8 mouse cellular contexts compared by ENCODE assay signal in genomic region chr11:20541995-20542637, GRCm38 (mm10). TPM values are rescaled to one million over a fixed set of nuclear protein-coding genes. Genes with fewer than 3 reads are reported as not detected.
DNase-seq lines count a peak whose midpoint lies in the region; ATAC-seq and TF ChIP-seq lines count a peak whose summit lies in the region.

No protein-coding gene starts in this region.

- H3K36me3 ChIP-seq in spleen, adult 2 months (ENCODE audit: control insufficient read depth, insufficient read depth, low read length): no peaks in the 10 kb centered on the region
- no peaks in the 10 kb centered on the region for H3K36me3 ChIP-seq in forebrain, embryonic 11.5 days (ENCODE audit: control insufficient read depth, insufficient read depth, low read length)
- H3K36me3 ChIP-seq in limb, embryonic 12.5 days: no peaks in the 10 kb centered on the region
- no peaks in the 10 kb centered on the region for H3K36me3 ChIP-seq in stomach, embryonic 14.5 days (ENCODE audit: control insufficient read depth, insufficient read depth, low read length)

- peak overlapping the region; percentile 77 for H3K4me2 ChIP-seq in forebrain, embryonic 11.5 days (ENCODE audit: low read depth, low read length, severe bottlenecking)
- peak overlapping the region; percentile 68 for H3K4me2 ChIP-seq in limb, embryonic 12.5 days
- H3K4me2 ChIP-seq in stomach, embryonic 14.5 days (replicated peaks; ENCODE audit: low read depth, low read length): peak overlapping the region; percentile 75

- H3K9me3 ChIP-seq in forebrain, embryonic 11.5 days (ENCODE audit: control insufficient read depth, low read length): no peaks in the 10 kb centered on the region
- no peaks in the 10 kb centered on the region for H3K9me3 ChIP-seq in limb, embryonic 12.5 days
- no peaks in the 10 kb centered on the region for H3K9me3 ChIP-seq in stomach, embryonic 14.5 days (ENCODE audit: control insufficient read depth, low read depth, low read length)

- H3K27me3 ChIP-seq in spleen, adult 2 months (ENCODE audit: control insufficient read depth, insufficient read depth, low read length): peaks cover 2% of the 10 kb centered on the region
- H3K27me3 ChIP-seq in forebrain, embryonic 11.5 days (ENCODE audit: control insufficient read depth, insufficient read depth, low read length): no peaks in the 10 kb centered on the region; the same call in 1 of the 2 replicates
- H3K27me3 ChIP-seq in limb, embryonic 12.5 days: no peaks in the 10 kb centered on the region
- H3K27me3 ChIP-seq in stomach, embryonic 14.5 days (ENCODE audit: control insufficient read depth, insufficient read depth, low read length): no peaks in the 10 kb centered on the region

- peak overlapping the region; percentile 51 for H3K27ac ChIP-seq in spleen, adult 2 months (ENCODE audit: insufficient read depth, low read length)
- no peak overlapping the region for H3K27ac ChIP-seq in forebrain, embryonic 11.5 days (ENCODE audit: low read depth, low read length)
- H3K27ac ChIP-seq in limb, embryonic 12.5 days: peak overlapping the region; percentile 94
- H3K27ac ChIP-seq in stomach, embryonic 14.5 days (ENCODE audit: low read length): peak overlapping the region; percentile 56; the same call in 1 of the 2 replicates

- peak overlapping the region; percentile 61 for H3K9ac ChIP-seq in forebrain, embryonic 11.5 days (ENCODE audit: low read length)
- H3K9ac ChIP-seq in limb, embryonic 12.5 days (replicated peaks): peak overlapping the region; percentile 52
- H3K9ac ChIP-seq in stomach, embryonic 14.5 days (replicated peaks; ENCODE audit: low read depth, low read length): peak overlapping the region; percentile 32

- TF ChIP-seq POLR2A in spleen, adult 2 months (IDR thresholded peaks at IDR 0.05; ENCODE audit: low read depth, low read length): no peak

- H3K4me3 ChIP-seq in spleen, adult 2 months (ENCODE audit: extremely low read depth, insufficient read depth, insufficient read length): peak overlapping the region; percentile 65
- H3K4me3 ChIP-seq in forebrain, embryonic 11.5 days (ENCODE audit: low read depth, low read length): peak overlapping the region; percentile 81
- H3K4me3 ChIP-seq in limb, embryonic 12.5 days (replicated peaks): peak overlapping the region; percentile 77
- H3K4me3 ChIP-seq in stomach, embryonic 14.5 days (ENCODE audit: low read depth, low read length): peak overlapping the region; percentile 78

- no peak for DNase-seq in frontal cortex, postnatal 10 days (ENCODE audit: low spot score in 2 of 2)
- DNase-seq in spleen, adult 2 months (ENCODE audit: low read depth in 1 of 2, low spot score in 2 of 2): no peak
- no peak for DNase-seq in spleen, postnatal 14 days (ENCODE audit: low spot score in 2 of 2)
- no peak for DNase-seq in forebrain, embryonic 11.5 days (ENCODE audit: low spot score)

- WGBS in spleen, adult 2 months: 3% methylated on average over 29 of the region's 29 CpGs
- under 1% methylated on average over 29 of the region's 29 CpGs for WGBS in forebrain, embryonic 11.5 days
- whole genome bisulfite sequencing in limb, embryonic 12.5 days: under 1% methylated on average over 21 of the region's 29 CpGs
- WGBS in stomach, embryonic 14.5 days: under 1% methylated on average over 28 of the region's 29 CpGs

- H3K4me1 ChIP-seq in spleen, adult 2 months (ENCODE audit: control insufficient read depth, insufficient read depth, insufficient read length): no peaks in the 10 kb centered on the region; the same call in 1 of the 2 replicates
- H3K4me1 ChIP-seq in forebrain, embryonic 11.5 days (replicated peaks; ENCODE audit: control insufficient read depth, insufficient read depth, low read length): peaks cover 3% of the 10 kb centered on the region
- peaks cover 13% of the 10 kb centered on the region for H3K4me1 ChIP-seq in limb, embryonic 12.5 days (replicated peaks)
- 0 out of 2 replicates have a peak, but pooled peaks cover 5% of the 10 kb centered on the region for H3K4me1 ChIP-seq in stomach, embryonic 14.5 days (ENCODE audit: control insufficient read depth, insufficient read depth, low read length)

- ATAC-seq in frontal cortex, adult (ENCODE audit: low TSS enrichment): peak; percentile 7
- 0 out of 2 replicates have a peak, but pooled peaks have one; percentile 1 for ATAC-seq in forebrain, embryonic 11.5 days (replicated peaks; ENCODE audit: low FRiP score)
- ATAC-seq in limb, embryonic 12.5 days (ENCODE audit: insufficient number of reproducible peaks, insufficient read depth, low FRiP score, low TSS enrichment, low read depth): no peak; the same call in 1 of the 2 replicates
- ATAC-seq in stomach, embryonic 14.5 days (ENCODE audit: insufficient number of reproducible peaks, insufficient read depth, low FRiP score, low read depth): no peak
- no peak for ATAC-seq in CD4-positive, CD25-positive, alpha-beta regulatory T cell, adult 4 months

- no peak for TF ChIP-seq CTCF in spleen, adult 2 months (IDR thresholded peaks at IDR 0.05; ENCODE audit: extremely low read depth, insufficient read depth, insufficient read length, insufficient replicate concordance)

RNA-seq across cellular contexts. Expression of gene Sertad2, which starts 0.9 kb away (rescaled TPM):
- polyA plus RNA-seq in spleen, adult 2 months (2012; rRNA removed): 22.3 and 35.1 TPM in 2 replicates
- polyA plus RNA-seq in forebrain, embryonic 11.5 days (2014; fragmentation: Nextera tagmentation; extraction: Ambion mirVana): 26.5 and 29.4 TPM in 2 replicates
- 37.5 and 42.0 TPM in 2 replicates for polyA plus RNA-seq in limb, embryonic 12.5 days (2016; fragmentation: Nextera tagmentation; extraction: Ambion mirVana)
- polyA plus RNA-seq in stomach, embryonic 14.5 days (2014; fragmentation: Nextera tagmentation; extraction: Ambion mirVana): 32.6 and 36.0 TPM in 2 replicates
- 10 to 100 TPM; 18.5 TPM for polyA plus RNA-seq in CD4-positive, CD25-positive, alpha-beta regulatory T cell, adult 4 months (2017; shearing (Covaris generic))

Comparison
In these comparisons a context has a peak if more than half of its experiments do, and no peak if none do; other contexts are left out.
1. ATAC-seq: peak in frontal cortex, adult (single experiment) and forebrain, embryonic 11.5 days (single experiment); none in limb, embryonic 12.5 days (single experiment), stomach, embryonic 14.5 days (single experiment) and CD4-positive, CD25-positive, alpha-beta regulatory T cell, adult 4 months (single experiment).
2. Peak in every context shown above with its lines, with median percentiles within 50 percentile points of each other: H3K4me3 ChIP-seq, H3K4me2 ChIP-seq and H3K9ac ChIP-seq.